Mouse (Mus musculus) kidney, embryonic 15.5 days (tissue): ENCODE data around the gene Vti1a. TPM values are rescaled to one million over a fixed set of nuclear protein-coding genes. Genes with fewer than 3 reads are reported as not detected.

Experiments used
- ATAC-seq: fragments of 200-750 bp; cut with Nextera tagmentation; replicated peaks from 2 replicates; pipeline ENCODE4 v1.8.0; 2017; ENCODE audit warnings: moderate TSS enrichment; ENCODE audit not compliant: low FRiP score
- H3K27ac ChIP-seq: fragments of 300-500 bp; sonication (generic); 2 replicates; pipeline ENCODE4 v1.5.1; 2015; ENCODE audit warnings: mild to moderate bottlenecking, inconsistent platforms
- H3K27me3 ChIP-seq: fragments of 300-500 bp; sonication (generic); 2 replicates; pipeline ENCODE4 v1.6.1; 2015; ENCODE audit warnings: inconsistent platforms
- H3K36me3 ChIP-seq: fragments of 300-500 bp; sonication (generic); 2 replicates; pipeline ENCODE4 v1.6.1; 2015; ENCODE audit warnings: inconsistent platforms
- H3K4me1 ChIP-seq: fragments of 300-500 bp; sonication (generic); 2 replicates; pipeline ENCODE4 v1.6.1; 2015; ENCODE audit warnings: inconsistent platforms
- H3K4me2 ChIP-seq: fragments of 300-500 bp; sonication (generic); 2 replicates; pipeline ENCODE4 v1.6.1; 2015; ENCODE audit warnings: moderate library complexity, mild to moderate bottlenecking, inconsistent platforms
- H3K4me3 ChIP-seq: fragments of 300-500 bp; sonication (generic); replicated peaks from 2 replicates; pipeline ENCODE4 v1.5.1; 2015; ENCODE audit warnings: mild to moderate bottlenecking, inconsistent platforms
- H3K9ac ChIP-seq: fragments of 300-500 bp; sonication (generic); 2 replicates; pipeline ENCODE4 v1.6.1; 2015; ENCODE audit warnings: mild to moderate bottlenecking, inconsistent platforms
- H3K9me3 ChIP-seq: fragments of 300-500 bp; sonication (generic); replicated peaks from 2 replicates; pipeline ENCODE4 v1.6.1; 2016; ENCODE audit warnings: inconsistent platforms
- WGBS: fragments of 180-500 bp; shearing (Covaris S2); methylation state at CpG from one replicate; pipeline ENCODE4 v1.1.7; 2015; ENCODE audit warnings: mixed read lengths; 5-methylcytosine and 5-hydroxymethylcytosine counted together
- polyA plus RNA-seq: library from polyadenylated mRNA; unstranded; fragments of >200 nt; fragmentation: Nextera tagmentation; extraction: Ambion mirVana; gene quantifications from 2 replicates; pipeline ENCODE4 v1.2.1, GENCODE M21; 2015

Vti1a gene
- polyA plus RNA-seq, 1 experiment from 2014 or later, result 30.6 TPM

GRCm38 (mm10) chr19:55480526-55480925 lies 164.4 kb downstream of the Vti1a start:
- Histone ChIP-seq H3K4me2 (no peak overlapping the region), H3K27me3 (no peaks in the 10 kb centered on the region), H3K9ac (no peak overlapping the region), H3K27ac (0 out of 2 replicates have a peak overlapping the region, but pooled peaks have one; percentile 6), H3K4me1 (peaks cover 36% of the 10 kb centered on the region), H3K36me3 (no peaks in the 10 kb centered on the region), H3K9me3 (no peaks in the 10 kb centered on the region), H3K4me3 (no peak overlapping the region)
- ATAC-seq, result no peak
- 69% methylated on average over 5 of the region's 5 CpGs for WGBS

GRCm38 (mm10) chr19:55481308-55481707 lies 165.2 kb downstream of the Vti1a start:
- no peaks in the 10 kb centered on the region for H3K27me3 ChIP-seq
- H3K4me3 ChIP-seq, result no peak overlapping the region
- ATAC-seq, result no peak
- no peak overlapping the region for H3K4me2 ChIP-seq
- no peaks in the 10 kb centered on the region for H3K9me3 ChIP-seq
- H3K4me1 ChIP-seq, result peaks cover 42% of the 10 kb centered on the region
- no peaks in the 10 kb centered on the region for H3K36me3 ChIP-seq
- no peak overlapping the region for H3K9ac ChIP-seq
- peak overlapping the region; percentile 75 for H3K27ac ChIP-seq
- WGBS, result 11% methylated on average over 5 of the region's 5 CpGs

GRCm38 (mm10) chr19:55483526-55483925 lies 167.4 kb downstream of the Vti1a start:
- WGBS, result 43% methylated on average over 5 of the region's 5 CpGs

GRCm38 (mm10) chr19:55484559-55484958 lies 168.5 kb downstream of the Vti1a start:
- WGBS, result 56% methylated on average over 6 of the region's 6 CpGs
- no peaks in the 10 kb centered on the region for H3K36me3 ChIP-seq
- no peaks in the 10 kb centered on the region for H3K27me3 ChIP-seq
- peak; percentile 80 for ATAC-seq
- H3K9ac ChIP-seq, result no peak overlapping the region
- H3K9me3 ChIP-seq, result no peaks in the 10 kb centered on the region
- H3K4me1 ChIP-seq, result peaks cover 46% of the 10 kb centered on the region
- H3K27ac ChIP-seq, result peak overlapping the region; percentile 79
- no peak overlapping the region for H3K4me3 ChIP-seq
- H3K4me2 ChIP-seq, result peak overlapping the region; percentile 17; the same call in 1 of the 2 replicates

More at GRCm38 (mm10) chr19:55483526-55483925, 167.4 kb downstream of the Vti1a start:
- no peaks in the 10 kb centered on the region for H3K36me3 ChIP-seq
- no peak overlapping the region for H3K4me3 ChIP-seq
- no peak overlapping the region for H3K9ac ChIP-seq
- H3K27me3 ChIP-seq, result no peaks in the 10 kb centered on the region
- H3K9me3 ChIP-seq, result no peaks in the 10 kb centered on the region
- H3K4me2 ChIP-seq, result no peak overlapping the region
- peak overlapping the region; percentile 79 for H3K27ac ChIP-seq
- no peak for ATAC-seq
- peaks cover 46% of the 10 kb centered on the region for H3K4me1 ChIP-seq

GRCm38 (mm10) chr19:55486473-55486872 lies 170.4 kb downstream of the Vti1a start:
- H3K4me1 ChIP-seq, result peaks cover 45% of the 10 kb centered on the region
- H3K9ac ChIP-seq, result no peak overlapping the region
- H3K4me3 ChIP-seq, result no peak overlapping the region
- H3K27me3 ChIP-seq, result no peaks in the 10 kb centered on the region
- H3K4me2 ChIP-seq, result no peak overlapping the region
- H3K36me3 ChIP-seq, result no peaks in the 10 kb centered on the region
- H3K27ac ChIP-seq, result no peak overlapping the region
- WGBS, result 74% methylated on average over 4 of the region's 4 CpGs
- no peaks in the 10 kb centered on the region for H3K9me3 ChIP-seq
- no peak for ATAC-seq

GRCm38 (mm10) chr19:55491126-55492076 lies 175.3 kb downstream of the Vti1a start:
- H3K27me3 ChIP-seq, result no peaks in the 10 kb centered on the region
- ATAC-seq, result no peak; the same call in 1 of the 2 replicates
- H3K27ac ChIP-seq, result peak overlapping the region; percentile 55
- WGBS, result 18% methylated on average over 15 of the region's 15 CpGs
- H3K9me3 ChIP-seq, result no peaks in the 10 kb centered on the region
- peaks cover 31% of the 10 kb centered on the region for H3K4me1 ChIP-seq
- no peak overlapping the region for H3K4me3 ChIP-seq
- no peak overlapping the region for H3K9ac ChIP-seq
- no peaks in the 10 kb centered on the region for H3K36me3 ChIP-seq
- H3K4me2 ChIP-seq, result no peak overlapping the region; the same call in 1 of the 2 replicates

GRCm38 (mm10) chr19:55496333-55496732 lies 180.2 kb downstream of the Vti1a start:
- no peak overlapping the region for H3K27ac ChIP-seq
- peaks cover 32% of the 10 kb centered on the region for H3K4me1 ChIP-seq
- no peak; the same call in 1 of the 2 replicates for ATAC-seq
- H3K9ac ChIP-seq, result no peak overlapping the region
- H3K4me2 ChIP-seq, result no peak overlapping the region
- no peak overlapping the region for H3K4me3 ChIP-seq
- H3K36me3 ChIP-seq, result peaks cover 8% of the 10 kb centered on the region; the same call in 1 of the 2 replicates
- WGBS, result 50% methylated on average over 9 of the region's 9 CpGs
- H3K9me3 ChIP-seq, result no peaks in the 10 kb centered on the region
- H3K27me3 ChIP-seq, result no peaks in the 10 kb centered on the region

GRCm38 (mm10) chr19:55499179-55499863 lies 183.2 kb downstream of the Vti1a start:
- Histone ChIP-seq H3K4me3 (no peak overlapping the region), H3K27me3 (no peaks in the 10 kb centered on the region), H3K36me3 (peaks cover 8% of the 10 kb centered on the region; the same call in 1 of the 2 replicates), H3K4me1 (peaks cover 34% of the 10 kb centered on the region), H3K27ac (no peak overlapping the region), H3K4me2 (no peak overlapping the region), H3K9me3 (no peaks in the 10 kb centered on the region), H3K9ac (no peak overlapping the region)
- ATAC-seq, result no peak
- WGBS, result 70% methylated on average over 18 of the region's 18 CpGs

GRCm38 (mm10) chr19:55501985-55502384 lies 185.9 kb downstream of the Vti1a start:
- Histone ChIP-seq H3K36me3 (peaks cover 8% of the 10 kb centered on the region; the same call in 1 of the 2 replicates), H3K9me3 (no peaks in the 10 kb centered on the region), H3K27ac (no peak overlapping the region), H3K9ac (no peak overlapping the region), H3K27me3 (no peaks in the 10 kb centered on the region), H3K4me1 (peaks cover 32% of the 10 kb centered on the region), H3K4me3 (no peak overlapping the region), H3K4me2 (no peak overlapping the region)
- 41% methylated on average over 4 of the region's 4 CpGs for WGBS
- no peak for ATAC-seq

- Histone ChIP-seq H3K4me1 (peaks cover 36% of the 10 kb centered on the region), H3K27me3 (no peaks in the 10 kb centered on the region), H3K36me3 (peaks cover 8% of the 10 kb centered on the region; the same call in 1 of the 2 replicates), H3K4me2 (no peak overlapping the region), H3K27ac (peak overlapping the region; percentile 29; the same call in 1 of the 2 replicates), H3K9ac (no peak overlapping the region), H3K9me3 (no peaks in the 10 kb centered on the region), H3K4me3 (no peak overlapping the region)
- WGBS, result 67% methylated on average over 4 of the region's 4 CpGs
- peak; percentile 17; the same call in 1 of the 2 replicates for ATAC-seq
These were observed 187.7 kb downstream of the Vti1a start for GRCm38 (mm10) chr19:55503771-55504170.

- Histone ChIP-seq H3K4me3 (no peak overlapping the region), H3K4me2 (no peak overlapping the region), H3K27me3 (no peaks in the 10 kb centered on the region), H3K4me1 (peaks cover 25% of the 10 kb centered on the region), H3K9ac (no peak overlapping the region), H3K36me3 (no peaks in the 10 kb centered on the region), H3K9me3 (no peaks in the 10 kb centered on the region), H3K27ac (0 out of 2 replicates have a peak overlapping the region, but pooled peaks have one; percentile 4)
- no peak for ATAC-seq
- 62% methylated on average over 16 of the region's 16 CpGs for WGBS
These were observed 191.7 kb downstream of the Vti1a start for GRCm38 (mm10) chr19:55507748-55508147.

- 90% methylated on average over 4 of the region's 4 CpGs for WGBS
- H3K4me2 ChIP-seq, result no peak overlapping the region
- no peaks in the 10 kb centered on the region for H3K27me3 ChIP-seq
- ATAC-seq, result no peak
- H3K27ac ChIP-seq, result no peak overlapping the region
- H3K4me3 ChIP-seq, result no peak overlapping the region
- H3K9me3 ChIP-seq, result no peaks in the 10 kb centered on the region
- H3K9ac ChIP-seq, result no peak overlapping the region
- no peaks in the 10 kb centered on the region for H3K36me3 ChIP-seq
- H3K4me1 ChIP-seq, result peaks cover 22% of the 10 kb centered on the region
These were observed 192.1 kb downstream of the Vti1a start for GRCm38 (mm10) chr19:55508239-55508638.
